Mouse (Mus musculus): ENCODE measurements around the gene Elfn2.

DNA sequence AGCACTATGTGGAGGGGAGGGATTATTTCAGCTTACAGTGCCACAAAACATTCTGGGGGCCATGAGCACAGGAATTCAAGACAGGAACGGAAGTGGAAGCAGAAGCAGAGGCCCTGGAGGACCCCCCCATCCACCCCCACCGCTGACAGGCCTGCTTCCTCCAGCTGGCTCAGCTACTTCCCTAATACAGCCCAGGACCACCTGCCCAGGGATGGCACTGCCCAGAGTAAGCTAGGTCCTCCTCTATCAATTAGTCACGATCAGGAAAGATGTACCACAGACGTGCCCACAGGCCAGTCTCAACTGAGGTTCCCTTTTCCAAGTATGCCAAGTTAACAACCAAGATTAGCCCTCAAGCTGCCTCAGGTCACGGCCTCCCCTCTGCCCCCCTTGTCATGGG lies 35.6 kb upstream of the Elfn2 start:
- no peak for TF ChIP-seq CTCF (IDR thresholded peaks at IDR 0.05; ENCODE audit: borderline replicate concordance, insufficient read depth, low read length)
- TF ChIP-seq POLR2A (IDR thresholded peaks at IDR 0.05; ENCODE audit: low read depth, low read length): no peak

Data from embryonic fibroblast, embryonic 13.5 days (primary cell).